Mouse (Mus musculus) neural tube, embryonic 11.5 days (tissue): ENCODE data around the gene Spata32. TPM values are rescaled to one million over a fixed set of nuclear protein-coding genes. Genes with fewer than 3 reads are reported as not detected.

ENCODE experiments used
- ATAC-seq: fragments of 200-750 bp; cut with Nextera tagmentation; 2 replicates; pipeline ENCODE4 v1.8.0; 2017; ENCODE audit warnings: moderate number of reproducible peaks, mild to moderate bottlenecking, moderate TSS enrichment, moderate library complexity; ENCODE audit not compliant: insufficient read depth, low FRiP score, low TSS enrichment
- DNase-seq: peaks from one replicate; pipeline ENCODE4 v3.0.0-alpha.2; 2015; ENCODE audit warnings: low spot score
- H3K27ac ChIP-seq: fragments of 300-500 bp; sonication (generic); 2 replicates; pipeline ENCODE4 v1.5.1; 2014; ENCODE audit warnings: low read depth, mild to moderate bottlenecking, low read length
- H3K27me3 ChIP-seq: fragments of 300-500 bp; sonication (generic); 2 replicates; pipeline ENCODE4 v1.6.1; 2014; ENCODE audit warnings: mild to moderate bottlenecking, low read length, mixed read lengths; ENCODE audit not compliant: control insufficient read depth, insufficient read depth
- H3K36me3 ChIP-seq: fragments of 300-500 bp; sonication (generic); 2 replicates; pipeline ENCODE4 v1.6.1; 2014; ENCODE audit warnings: mild to moderate bottlenecking, low read length, moderate library complexity, mixed read lengths; ENCODE audit not compliant: control insufficient read depth, insufficient read depth
- H3K4me1 ChIP-seq: fragments of 300-500 bp; sonication (generic); 2 replicates; pipeline ENCODE4 v1.6.1; 2014; ENCODE audit warnings: low read length, mixed read lengths; ENCODE audit not compliant: control insufficient read depth, insufficient read depth
- H3K4me2 ChIP-seq: fragments of 300-500 bp; sonication (generic); 2 replicates; pipeline ENCODE4 v1.6.1; 2014; ENCODE audit warnings: low read depth, mild to moderate bottlenecking, moderate library complexity
- H3K4me3 ChIP-seq: fragments of 300-500 bp; sonication (generic); 2 replicates; pipeline ENCODE4 v1.5.1; 2014; ENCODE audit warnings: low read depth, low read length
- H3K9ac ChIP-seq: fragments of 300-500 bp; sonication (generic); 2 replicates; pipeline ENCODE4 v1.6.1; 2014; ENCODE audit warnings: mild to moderate bottlenecking, low read length
- H3K9me3 ChIP-seq: fragments of 300-500 bp; sonication (generic); 2 replicates; pipeline ENCODE4 v1.6.1; 2016; ENCODE audit warnings: low read length; ENCODE audit not compliant: control insufficient read depth
- WGBS: fragments of 180-500 bp; shearing (Covaris S2); extraction: QIAGEN DNeasy Blood & Tissue Kit; methylation state at CpG from one replicate; pipeline ENCODE4 v1.1.7; 2014; 5-methylcytosine and 5-hydroxymethylcytosine counted together
- polyA plus RNA-seq: library from polyadenylated mRNA; unstranded; fragments of >200 nt; fragmentation: Nextera tagmentation; extraction: Ambion mirVana; gene quantifications from 2 replicates; pipeline ENCODE4 v1.2.1, GENCODE M21; 2014

The Spata32 gene
- polyA plus RNA-seq, 1 experiment from 2014 or later = not detected

DNA sequence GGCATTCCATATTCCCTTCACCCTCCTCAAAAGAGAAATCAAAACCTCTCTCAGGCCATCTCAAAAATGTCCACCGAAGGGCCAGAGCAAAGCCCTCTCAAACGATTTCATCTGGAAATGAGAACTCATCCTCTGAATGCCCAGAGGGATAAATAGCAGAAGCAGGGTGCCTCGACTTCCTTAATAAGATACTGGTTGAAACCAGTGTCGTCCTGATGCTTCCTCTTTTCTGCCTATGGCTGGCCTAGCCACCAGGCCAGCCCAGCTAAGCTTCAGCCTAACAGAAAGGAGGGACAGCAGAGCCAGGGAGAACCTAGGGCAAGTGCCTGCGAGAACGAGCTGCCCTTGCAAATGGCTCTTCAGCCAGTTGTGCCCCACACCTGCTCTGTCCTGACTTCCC lies 31.3 kb upstream of the Spata32 start:
- ATAC-seq (no peak), DNase-seq (no peak)
- no peaks in the 10 kb centered on the region for H3K36me3 ChIP-seq
- no peak overlapping the region for H3K4me3 ChIP-seq
- WGBS = 77% methylated on average over 6 of the region's 6 CpGs
- H3K4me1 ChIP-seq = 0 out of 2 replicates have a peak, but pooled peaks cover 3% of the 10 kb centered on the region
- H3K9ac ChIP-seq = no peak overlapping the region
- H3K4me2 ChIP-seq = no peak overlapping the region
- H3K27me3 ChIP-seq = no peaks in the 10 kb centered on the region
- H3K9me3 ChIP-seq = no peaks in the 10 kb centered on the region
- no peak overlapping the region for H3K27ac ChIP-seq

- no peak for ATAC-seq
- no peaks in the 10 kb centered on the region for H3K36me3 ChIP-seq
- H3K27me3 ChIP-seq = no peaks in the 10 kb centered on the region
- H3K4me2 ChIP-seq = no peak overlapping the region
- H3K9ac ChIP-seq = no peak overlapping the region
- H3K4me1 ChIP-seq = 0 out of 2 replicates have a peak, but pooled peaks cover 3% of the 10 kb centered on the region
- H3K9me3 ChIP-seq = no peaks in the 10 kb centered on the region
- no peak overlapping the region for H3K27ac ChIP-seq
- no peak for DNase-seq
- H3K4me3 ChIP-seq = no peak overlapping the region
- WGBS = 78% methylated on average over 5 of the region's 5 CpGs
These were observed 30.6 kb upstream of the Spata32 start for GRCm38 (mm10) chr11:103248837-103249236.

- 0 out of 2 replicates have a peak, but pooled peaks cover 3% of the 10 kb centered on the region for H3K4me1 ChIP-seq
- no peak for ATAC-seq
- no peak overlapping the region for H3K9ac ChIP-seq
- H3K4me3 ChIP-seq = no peak overlapping the region
- no peak overlapping the region for H3K27ac ChIP-seq
- H3K36me3 ChIP-seq = no peaks in the 10 kb centered on the region
- no peaks in the 10 kb centered on the region for H3K9me3 ChIP-seq
- 85% methylated on average over 11 of the region's 11 CpGs for WGBS
- H3K27me3 ChIP-seq = no peaks in the 10 kb centered on the region
- no peak for DNase-seq
- H3K4me2 ChIP-seq = no peak overlapping the region
These were observed 29.4 kb upstream of the Spata32 start for GRCm38 (mm10) chr11:103247504-103248177.

- no peak overlapping the region for H3K4me3 ChIP-seq
- DNase-seq (no peak), ATAC-seq (no peak)
- H3K9me3 ChIP-seq = no peaks in the 10 kb centered on the region
- H3K4me2 ChIP-seq = no peak overlapping the region
- H3K27ac ChIP-seq = no peak overlapping the region
- WGBS = 75% methylated on average over 4 of the region's 4 CpGs
- no peaks in the 10 kb centered on the region for H3K27me3 ChIP-seq
- no peak overlapping the region for H3K9ac ChIP-seq
- 0 out of 2 replicates have a peak, but pooled peaks cover 3% of the 10 kb centered on the region for H3K4me1 ChIP-seq
- H3K36me3 ChIP-seq = no peaks in the 10 kb centered on the region
These were observed 28.6 kb upstream of the Spata32 start for GRCm38 (mm10) chr11:103246731-103247290.

- no peak overlapping the region for H3K27ac ChIP-seq
These were observed 28.0 kb upstream of the Spata32 start for GRCm38 (mm10) chr11:103246081-103246730.

DNA sequence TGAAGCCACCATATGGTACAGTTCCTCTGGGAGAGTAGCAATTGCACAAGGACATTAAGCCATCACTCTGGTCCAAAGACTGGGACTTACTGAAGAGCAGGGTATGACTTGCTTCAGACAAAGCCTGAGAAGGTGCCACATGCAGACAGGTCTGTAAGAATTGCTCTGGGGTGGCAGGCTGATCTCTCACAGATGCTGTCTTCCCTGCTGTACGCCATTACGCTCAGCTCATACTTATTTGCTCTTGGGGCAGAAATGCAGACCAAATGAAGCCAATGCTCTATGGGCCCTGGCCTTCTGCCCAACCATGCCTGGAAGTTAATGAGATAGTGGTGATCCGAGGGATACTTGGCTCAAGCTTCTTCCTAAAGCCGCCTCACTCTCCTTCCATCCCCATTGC lies 26.6 kb upstream of the Spata32 start:
- H3K9ac ChIP-seq = no peak overlapping the region
- 90% methylated on average over 4 of the region's 4 CpGs for WGBS
- no peak overlapping the region for H3K27ac ChIP-seq
- no peak for ATAC-seq
- DNase-seq = no peak
- no peaks in the 10 kb centered on the region for H3K27me3 ChIP-seq
- no peak overlapping the region for H3K4me3 ChIP-seq
- no peaks in the 10 kb centered on the region for H3K9me3 ChIP-seq
- 0 out of 2 replicates have a peak, but pooled peaks cover 3% of the 10 kb centered on the region for H3K4me1 ChIP-seq
- H3K36me3 ChIP-seq = no peaks in the 10 kb centered on the region
- H3K4me2 ChIP-seq = no peak overlapping the region

More at GRCm38 (mm10) chr11:103246081-103246730, 28.0 kb upstream of the Spata32 start:
- H3K4me1 ChIP-seq = 0 out of 2 replicates have a peak, but pooled peaks cover 3% of the 10 kb centered on the region
- no peak overlapping the region for H3K4me2 ChIP-seq
- H3K9me3 ChIP-seq = no peaks in the 10 kb centered on the region
- WGBS = 83% methylated on average over 10 of the region's 10 CpGs
- no peaks in the 10 kb centered on the region for H3K27me3 ChIP-seq
- H3K9ac ChIP-seq = no peak overlapping the region
- no peaks in the 10 kb centered on the region for H3K36me3 ChIP-seq
- no peak for ATAC-seq
- no peak for DNase-seq
- no peak overlapping the region for H3K4me3 ChIP-seq

DNA sequence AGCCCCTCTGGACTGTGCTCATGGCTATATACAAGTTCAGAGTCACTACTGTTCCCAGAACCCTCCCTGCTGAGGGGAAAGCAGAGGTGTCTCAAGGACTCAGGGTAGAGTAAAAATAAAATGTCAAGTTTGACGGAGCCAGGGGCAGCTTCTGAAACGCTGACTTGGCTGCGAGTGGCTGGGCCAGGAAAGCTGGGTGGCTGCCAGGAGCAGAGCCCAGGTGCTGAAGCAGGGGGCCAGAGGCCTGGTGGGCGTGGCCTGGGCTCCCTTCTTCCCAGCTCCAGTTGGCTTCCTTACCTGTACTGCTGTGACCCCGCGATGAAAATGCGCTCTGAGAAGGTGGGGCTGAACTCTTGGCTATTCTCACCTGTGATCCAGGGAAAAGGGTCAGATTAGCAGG lies 22.5 kb upstream of the Spata32 start:
- Histone ChIP-seq H3K9ac (no peak overlapping the region), H3K36me3 (peaks cover 3% of the 10 kb centered on the region; the same call in 1 of the 2 replicates), H3K4me1 (no peaks in the 10 kb centered on the region), H3K27ac (no peak overlapping the region), H3K9me3 (no peaks in the 10 kb centered on the region), H3K4me2 (no peak overlapping the region), H3K27me3 (no peaks in the 10 kb centered on the region), H3K4me3 (no peak overlapping the region)
- DNase-seq (no peak), ATAC-seq (no peak)
- 62% methylated on average over 7 of the region's 7 CpGs for WGBS

- Histone ChIP-seq H3K4me1 (no peaks in the 10 kb centered on the region), H3K4me2 (no peak overlapping the region), H3K4me3 (no peak overlapping the region), H3K27ac (no peak overlapping the region), H3K36me3 (peaks cover 3% of the 10 kb centered on the region; the same call in 1 of the 2 replicates), H3K27me3 (no peaks in the 10 kb centered on the region), H3K9ac (no peak overlapping the region), H3K9me3 (no peaks in the 10 kb centered on the region)
- no peak for DNase-seq
- WGBS = 73% methylated on average over 9 of the region's 9 CpGs
- no peak for ATAC-seq
These were observed 19.5 kb upstream of the Spata32 start for GRCm38 (mm10) chr11:103237757-103238156.
